Mouse (Mus musculus) kidney, postnatal 25 days (tissue): ENCODE measurements at regions not wholly inside any gene's neighbourhood (a gene's known extent, or its start where the extent isn't known, plus 50 kb on each side); places are given as distances from the start of the nearest gene placed in this dataset.

Experiments
- DNase-seq, 2 experiments: peaks; one replicate each; pipeline ENCODE4 v3.0.0; 2021; ENCODE audit warnings: mixed read lengths in 2 of 2

GRCm38 (mm10) chr4:109610222-109610621 lies 56.8 kb downstream of the Cdkn2c start:
- no peak for DNase-seq

- no peak for DNase-seq
Observed at GRCm38 (mm10) chr4:109609770-109610169, 57.2 kb downstream of the Cdkn2c start.

GRCm38 (mm10) chr4:109589760-109590312 lies 58.7 kb upstream of the 4930522H14Rik start:
- DNase-seq, result no peak

GRCm38 (mm10) chr4:109583185-109583786 lies 52.2 kb upstream of the 4930522H14Rik start:
- DNase-seq, result peak; percentile 54 to 74

- DNase-seq, result no peak
Observed at GRCm38 (mm10) chr4:109582523-109582922, 51.4 kb upstream of the 4930522H14Rik start.
